Mouse (Mus musculus) layer of hippocampus, adult 18-20 months (tissue): ENCODE data around the gene Mmel1. TPM values are rescaled to one million over a fixed set of nuclear protein-coding genes. Genes with fewer than 3 reads are reported as not detected.
A peak's percentile ranks its signal among the peaks of the same experiment; 100 is the strongest.

Experiments
- DNase-seq, 2 experiments: peaks; one replicate each; pipeline ENCODE4 v3.0.0; 2022; ENCODE audit warnings: low spot score in 2 of 2
- long read RNA-seq: library from polyadenylated mRNA; stranded (forward); transcript quantifications from one replicate; pipeline ENCODE4 v2.0.0, GENCODE M21; 2021
- total RNA-seq, 2 experiments: library from RNA; stranded (reverse); gene quantifications; 2 replicates each; pipeline ENCODE4 v1.2.3; 2021

Mmel1 gene
- total RNA-seq: under 1 TPM; 0.20 to 0.25 TPM
- long read RNA-seq: 0 reads

GRCm38 (mm10) chr4:154869440-154869839 is at the start of gene Mmel1:
Mmel1 (plus strand) TSS chr4:154869585.
- DNase-seq: no peak

DNA sequence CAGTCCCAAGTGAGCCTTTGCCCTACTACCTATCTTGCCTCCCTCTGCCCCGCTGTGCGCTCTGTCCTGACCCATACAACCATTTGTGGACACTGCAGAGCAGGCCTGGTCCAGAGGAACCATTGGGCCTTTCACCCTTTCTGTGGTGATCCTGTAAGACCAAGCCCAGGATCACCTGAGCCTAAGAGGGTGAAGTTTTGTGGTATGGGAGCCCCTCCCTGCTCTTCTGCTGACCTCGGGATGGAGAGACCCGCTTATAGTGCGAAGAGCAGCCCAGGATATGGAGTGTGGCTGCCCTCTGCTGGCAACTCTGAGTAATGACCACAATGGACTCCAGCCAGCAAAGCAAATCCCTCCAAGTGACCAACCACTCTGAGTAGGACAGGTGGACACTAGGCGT is 43.7 kb upstream of the Mmel1 start:
- peak in 1 of 2 experiments; percentile 36 for DNase-seq

DNA sequence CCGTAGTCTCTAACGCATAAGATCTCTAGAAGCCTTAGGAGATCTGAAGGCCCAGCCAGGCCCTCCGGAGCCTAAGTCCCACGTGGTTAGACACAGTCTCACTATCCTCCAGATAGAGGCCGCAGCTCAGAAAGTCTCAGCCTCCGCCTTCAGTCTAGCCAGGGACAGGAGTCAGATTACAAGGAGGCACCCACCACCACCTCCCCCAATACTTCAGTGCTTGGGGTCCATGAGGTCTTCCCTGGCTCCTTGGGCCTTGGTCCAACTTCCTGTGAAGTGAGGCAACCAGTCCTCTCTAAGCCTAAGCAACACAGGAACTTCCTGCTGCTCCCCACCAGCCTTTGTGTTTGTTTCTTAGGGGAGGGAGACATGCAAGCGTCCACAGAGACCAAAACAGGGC is 43.2 kb upstream of the Mmel1 start:
- DNase-seq: no peak

DNA sequence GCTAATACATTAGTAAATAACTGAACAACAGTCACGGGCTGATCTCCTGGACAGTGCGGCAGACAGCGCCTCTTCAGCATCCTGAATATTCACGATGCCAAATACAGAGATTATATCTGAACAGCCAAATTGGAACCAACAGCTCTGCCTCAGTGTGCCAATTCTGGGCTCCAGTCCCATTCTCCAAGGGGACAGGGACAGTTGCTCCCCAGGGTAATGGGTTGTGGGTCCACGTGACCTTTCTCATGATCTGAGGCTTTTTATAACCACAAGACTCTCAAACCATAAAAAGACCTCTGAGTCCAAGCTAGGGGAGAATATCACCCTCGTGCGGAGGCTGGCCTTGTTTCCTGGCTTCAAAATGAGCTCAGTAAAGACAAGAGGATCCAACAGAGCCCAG is 42.2 kb upstream of the Mmel1 start:
- DNase-seq: peak; percentile 11 to 51

DNA sequence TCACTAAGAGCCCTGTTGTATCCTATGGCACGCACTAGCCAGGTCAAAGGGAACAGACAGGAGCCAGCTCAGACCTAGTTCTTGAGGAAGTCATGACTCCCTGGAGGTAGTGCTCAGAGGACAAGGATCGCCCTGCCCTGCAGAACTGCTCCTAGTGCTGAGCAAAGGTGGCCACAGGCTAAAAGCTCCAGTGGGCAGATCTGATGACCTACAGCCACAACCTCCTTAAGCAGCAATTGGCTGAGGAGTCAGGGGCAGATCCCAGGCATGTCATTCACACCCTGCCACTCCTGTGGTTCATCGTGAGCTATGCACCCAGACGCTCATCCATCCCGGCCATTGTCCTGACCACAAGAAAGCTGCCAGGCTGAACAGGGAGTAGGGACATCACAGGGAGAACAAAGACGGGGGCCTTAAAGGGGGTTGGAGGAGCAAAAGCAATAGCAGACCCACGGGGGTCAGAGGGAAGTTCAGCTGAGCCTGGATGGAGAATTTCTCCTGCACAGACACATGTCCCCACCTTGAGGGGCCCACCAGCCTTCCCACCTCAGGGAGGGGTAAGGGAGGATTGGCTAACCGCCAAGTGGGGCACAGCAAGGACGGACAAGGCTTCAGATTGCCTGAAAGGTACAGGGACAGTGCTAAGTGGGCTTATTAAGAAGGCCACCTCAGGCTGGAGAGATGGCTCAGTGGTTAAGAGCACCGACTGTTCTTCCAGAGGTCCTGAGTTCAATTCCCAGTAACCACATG is 41.3 kb upstream of the Mmel1 start:
- no peak for DNase-seq

DNA sequence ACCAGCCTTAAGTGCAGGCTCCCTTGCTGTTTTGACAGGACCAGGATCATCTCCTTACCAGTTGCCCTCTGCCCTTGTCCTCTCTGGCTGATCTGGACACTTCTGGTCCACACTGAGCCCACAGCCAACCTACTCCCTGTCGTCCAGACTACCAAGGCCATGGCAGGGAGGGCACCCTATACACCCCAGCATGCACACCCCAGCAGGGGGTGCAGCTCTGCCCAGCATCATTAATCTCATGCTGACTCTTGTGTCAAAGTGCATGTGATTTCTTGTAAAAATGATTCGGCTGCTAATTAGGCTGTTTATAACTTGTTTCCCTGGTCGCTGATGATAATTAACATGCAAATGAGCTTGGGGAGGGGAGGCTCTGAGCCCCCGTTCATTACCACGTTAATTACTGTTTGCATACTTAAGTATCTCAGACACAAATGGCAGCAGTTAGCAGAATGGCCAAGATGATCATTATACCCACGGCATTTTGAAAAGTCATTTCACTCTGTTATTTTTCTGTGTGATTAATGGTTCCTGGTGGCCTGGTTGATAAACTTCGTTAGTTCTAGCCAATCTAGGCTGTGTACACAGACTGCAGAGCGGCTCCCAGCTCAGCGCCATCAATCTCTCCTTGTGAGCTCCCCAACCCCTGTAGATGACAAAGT is 37.3 kb upstream of the Mmel1 start:
- no peak for DNase-seq

- DNase-seq: no peak
Observed at GRCm38 (mm10) chr4:154836183-154836915, 33.0 kb upstream of the Mmel1 start.

DNA sequence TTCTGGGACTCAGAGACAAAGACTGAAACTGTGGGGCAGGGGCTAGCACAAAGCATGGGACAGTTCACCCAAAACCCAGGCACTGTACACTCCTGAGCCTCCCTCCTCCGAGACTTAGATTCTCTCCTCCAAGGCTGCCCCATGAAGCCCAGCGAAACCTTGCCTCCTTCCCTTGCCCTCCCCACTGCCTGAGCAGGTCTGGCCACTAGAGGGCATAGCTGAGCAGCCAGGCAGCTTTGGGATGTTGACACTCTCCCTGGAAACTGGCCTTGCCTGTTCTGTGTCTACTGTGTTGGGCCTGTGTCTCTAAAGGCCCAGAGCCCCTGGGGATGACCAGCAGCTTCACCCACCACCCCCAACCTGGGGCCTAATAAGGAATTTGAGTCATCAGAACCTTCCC is 32.2 kb upstream of the Mmel1 start, which contains the start of gene Ttc34:
Ttc34 (plus strand) TSS at position 290 of the 400 bp plus-strand sequence.
- peak; percentile 42 to 50 for DNase-seq

DNA sequence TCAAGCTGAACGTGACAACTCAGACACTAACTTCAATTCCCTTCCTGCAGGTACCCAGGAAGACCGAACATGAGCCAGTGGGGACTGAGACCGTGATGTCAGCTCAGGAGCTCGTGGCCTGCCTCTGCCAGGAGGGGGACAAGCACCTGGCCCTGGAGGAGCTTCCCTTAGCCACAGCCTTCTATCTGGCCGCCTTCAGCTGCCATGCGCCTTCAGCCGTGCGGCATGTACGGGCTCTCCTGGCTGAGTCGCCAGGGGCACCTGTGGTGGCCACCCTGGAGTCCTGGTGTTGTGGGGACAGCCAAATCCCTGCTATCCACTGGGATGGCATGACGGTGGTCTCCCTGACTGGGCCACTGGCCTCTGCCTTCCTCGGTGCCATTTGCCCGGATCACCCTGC is 30.6 kb upstream of the Mmel1 start:
- no peak for DNase-seq

DNA sequence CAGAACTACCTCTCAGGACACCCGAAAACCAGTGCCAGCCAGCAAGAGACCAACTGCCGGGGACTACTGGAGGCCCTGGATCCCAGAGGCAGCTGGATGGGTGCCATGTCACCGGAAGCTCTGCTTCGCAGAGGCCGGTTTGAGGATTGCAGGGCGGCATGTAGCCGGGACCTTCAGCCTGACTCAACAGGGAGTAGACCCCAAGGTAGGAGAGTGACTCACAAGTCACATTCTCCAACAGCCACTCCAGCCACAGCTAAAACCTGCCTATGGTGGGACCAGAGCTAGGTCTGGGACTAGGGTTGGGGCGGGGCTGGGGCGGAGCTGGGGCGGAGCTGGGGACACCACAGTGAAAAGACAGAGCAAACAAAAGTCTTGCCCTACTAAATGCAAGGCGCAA is 30.0 kb upstream of the Mmel1 start:
- DNase-seq: no peak

- DNase-seq: no peak
Observed at GRCm38 (mm10) chr4:154852696-154853095, 16.7 kb upstream of the Mmel1 start.

GRCm38 (mm10) chr4:154853881-154854280 is 15.5 kb upstream of the Mmel1 start:
- DNase-seq: no peak

GRCm38 (mm10) chr4:154854676-154855345 is 14.6 kb upstream of the Mmel1 start:
- DNase-seq: no peak

DNA sequence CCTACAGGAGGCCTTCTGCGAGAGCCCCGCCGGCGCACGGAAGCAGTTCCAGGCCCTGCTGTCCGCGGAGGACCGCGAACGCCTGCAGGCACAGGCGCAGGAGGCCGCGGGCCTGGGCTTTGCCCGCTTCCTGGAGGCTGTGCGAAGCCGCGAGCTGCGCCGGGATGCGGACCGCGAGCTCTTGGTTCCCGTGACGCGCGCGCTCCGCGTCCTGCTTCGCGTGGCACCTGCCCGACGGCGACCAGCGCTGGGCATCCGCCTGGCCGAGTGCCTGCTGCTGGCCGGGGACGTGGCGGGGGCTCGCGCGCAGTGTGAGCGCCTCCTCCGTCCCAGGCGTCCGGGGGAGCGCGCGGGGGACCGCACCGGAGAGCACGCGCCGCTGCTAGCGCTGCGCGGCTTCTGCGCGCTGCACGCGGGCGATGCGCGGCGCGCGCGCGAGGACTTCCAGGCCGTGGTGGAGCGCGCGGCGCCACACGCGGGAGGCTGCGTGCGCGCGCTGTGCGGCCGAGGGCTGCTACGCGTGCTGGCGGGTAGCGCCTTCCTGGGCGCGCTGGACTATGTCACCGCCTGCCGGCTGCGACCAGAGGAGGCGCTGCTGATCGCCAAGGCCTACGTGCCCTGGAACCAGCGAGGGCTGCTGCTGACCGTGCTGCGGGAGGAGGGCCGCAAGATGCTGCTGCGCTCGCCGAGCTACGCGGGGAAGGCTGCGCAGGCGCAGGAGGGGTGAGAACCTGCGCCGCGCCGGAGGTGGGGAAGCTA is 13.5 kb upstream of the Mmel1 start:
- peak; percentile 90 to 91 for DNase-seq

DNA sequence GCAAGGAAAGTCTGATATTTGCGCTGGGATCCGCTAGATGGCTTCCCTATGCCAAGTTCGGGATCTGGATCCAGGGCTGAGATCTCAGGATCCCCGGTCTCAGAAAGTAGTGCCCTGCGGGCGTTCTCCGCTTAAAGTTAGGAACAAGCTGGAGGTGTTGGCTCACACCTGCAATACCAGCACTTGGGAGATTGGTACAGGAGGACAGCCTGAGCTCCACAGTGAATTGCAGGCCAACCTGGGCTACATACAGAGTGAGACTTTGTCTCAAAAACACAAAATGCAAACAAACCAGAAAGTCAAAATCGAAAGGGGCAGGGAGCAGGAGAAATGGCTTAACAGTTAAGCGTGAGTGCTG is 12.9 kb upstream of the Mmel1 start:
- DNase-seq: no peak

DNA sequence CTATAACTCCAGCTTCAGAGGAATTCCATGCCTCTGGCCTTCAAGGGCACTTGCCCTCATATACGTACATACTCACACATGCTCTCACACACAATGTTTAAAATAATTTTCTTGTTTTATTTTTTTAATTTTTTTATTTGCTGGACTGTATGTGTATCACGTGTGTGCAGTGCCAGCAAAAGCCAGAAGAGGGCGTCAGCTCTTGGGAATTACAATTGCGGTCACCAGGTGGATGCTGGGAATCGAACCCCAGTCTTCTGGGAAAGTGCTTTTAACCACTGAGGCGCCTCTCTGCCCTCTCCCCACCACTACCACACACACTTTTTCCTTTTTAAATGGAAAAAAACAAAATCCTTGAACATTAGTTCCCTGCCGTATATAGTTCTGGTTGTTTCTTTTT is 12.5 kb upstream of the Mmel1 start:
- DNase-seq: no peak

DNA sequence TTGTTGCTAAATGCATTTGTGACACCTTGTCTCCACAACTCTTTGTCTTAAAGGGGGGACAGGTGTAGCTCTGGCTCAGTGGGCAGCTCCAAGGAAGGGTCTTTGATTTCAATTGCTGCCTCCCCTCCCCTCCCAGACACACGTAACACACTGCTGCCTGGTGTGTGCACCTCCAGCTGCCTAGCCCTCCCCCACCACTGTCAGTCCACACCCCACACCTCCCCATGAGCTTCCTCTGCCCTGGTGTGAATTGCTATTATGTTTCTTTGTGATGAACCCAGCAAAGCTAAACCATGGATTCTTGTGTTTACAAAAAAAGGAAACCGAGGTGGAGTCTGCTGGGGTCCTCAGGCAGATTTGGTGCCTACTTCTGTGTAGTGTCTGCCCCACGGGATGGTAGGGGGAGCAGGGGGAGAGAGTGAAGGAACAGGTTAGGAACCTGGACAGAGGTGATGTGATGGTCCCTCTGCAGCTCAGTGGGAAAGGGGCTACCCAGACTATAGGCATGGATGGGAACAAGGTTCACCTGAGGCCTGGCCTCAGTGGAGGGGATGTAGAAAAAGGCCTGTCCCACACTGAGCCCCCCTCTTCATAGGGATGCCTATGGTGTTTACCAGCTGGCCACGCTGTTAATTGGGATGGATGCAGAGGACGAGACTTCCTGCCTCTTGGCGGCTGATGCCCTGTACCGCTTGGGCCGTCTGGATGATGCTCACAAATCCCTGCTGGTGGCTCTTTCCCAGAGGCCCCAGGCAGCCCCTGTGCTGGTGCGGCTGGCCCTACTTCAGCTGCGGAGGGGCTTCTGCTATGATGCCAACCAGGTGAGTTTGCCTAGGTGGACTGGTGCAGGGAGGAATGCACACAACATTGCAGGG is 11.8 kb upstream of the Mmel1 start:
- DNase-seq: no peak

DNA sequence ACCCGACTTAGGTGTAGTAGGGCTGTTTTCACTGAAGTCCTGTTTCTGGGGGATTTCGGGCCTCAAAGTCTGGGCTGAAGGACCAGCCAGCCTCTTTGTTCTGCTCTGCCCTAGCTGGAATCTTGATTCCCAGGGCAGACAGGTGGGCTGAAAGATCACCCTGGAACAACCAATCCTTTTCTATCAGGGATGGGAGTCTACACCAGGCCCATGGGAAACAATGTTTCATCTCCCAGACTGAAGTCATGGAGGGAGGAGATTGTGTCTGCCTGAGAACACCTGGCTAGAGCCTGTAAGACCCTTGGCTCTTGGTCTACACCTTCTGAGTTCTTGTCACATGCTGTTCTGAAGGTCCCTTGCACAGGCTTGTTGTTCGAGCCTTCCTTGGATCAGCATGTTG is 10.8 kb upstream of the Mmel1 start:
- DNase-seq: no peak

GRCm38 (mm10) chr4:154861967-154862366 is 7.4 kb upstream of the Mmel1 start:
- DNase-seq: peak in 1 of 2 experiments; percentile 0

- DNase-seq: no peak
Observed at GRCm38 (mm10) chr4:154863436-154863935, 5.9 kb upstream of the Mmel1 start.
